Mouse (Mus musculus) embryo, embryonic 9.5 days (tissue): ENCODE results near the gene Itpripl2.

Experiments used
- DNase-seq: peaks from one replicate; pipeline ENCODE4 v3.0.0-alpha.2; 2017; ENCODE audit errors: extremely low spot score

Gene Itpripl2

GRCm38 (mm10) chr7:118491431-118492147 is at the start of gene Itpripl2:
Gene Itpripl2 (minus strand): TSS chr7:118491975.
- DNase-seq = peak; percentile 82

GRCm38 (mm10) chr7:118535076-118535475 is 43.3 kb upstream of the Itpripl2 start:
- no peak for DNase-seq

DNA sequence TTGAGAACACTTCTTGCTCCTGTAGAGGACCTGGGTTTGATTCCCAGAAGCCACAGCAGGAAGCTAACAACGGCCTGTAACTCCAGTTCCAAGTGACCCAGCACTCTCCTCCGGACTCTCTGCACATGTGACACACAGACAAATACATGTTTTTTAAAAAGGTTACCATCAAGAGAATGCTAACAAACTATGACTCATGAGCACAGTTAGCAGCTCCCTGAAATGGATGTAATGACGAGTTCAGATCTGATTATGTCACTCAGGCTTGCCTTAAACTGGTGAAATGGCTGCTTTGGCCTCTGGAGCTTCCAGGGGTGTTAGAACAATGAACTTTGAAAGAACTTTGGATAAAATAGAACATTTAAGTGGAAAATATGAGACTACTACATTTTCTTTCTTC is 42.6 kb upstream of the Itpripl2 start:
- no peak for DNase-seq

DNA sequence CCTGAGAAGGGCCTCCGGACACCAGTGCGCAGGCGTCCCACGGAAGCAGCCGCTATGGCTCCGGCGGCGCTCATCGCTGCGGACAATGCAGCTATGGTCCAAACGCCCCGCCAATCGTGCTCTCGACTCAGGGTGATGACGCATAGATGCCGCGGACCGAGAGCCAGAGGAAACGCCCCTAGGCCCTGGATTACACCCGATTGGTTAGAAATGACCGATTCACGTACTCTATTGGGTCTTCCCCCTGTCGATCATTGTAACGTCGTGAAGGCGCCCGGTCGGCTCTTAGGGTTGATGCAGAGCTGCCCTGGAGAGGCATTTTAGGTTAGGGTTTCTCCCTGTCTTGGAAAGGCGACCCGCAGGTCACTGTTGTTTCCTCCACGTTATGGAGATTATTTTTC is 41.4 kb upstream of the Itpripl2 start, which contains the start of gene Coq7:
Gene Coq7, minus strand, starts transcription at position 179 of the 401 bp plus-strand sequence.
- DNase-seq = peak; percentile 99

- DNase-seq = peak; percentile 98
Measured at GRCm38 (mm10) chr7:118532519-118533177, 40.9 kb upstream of the Itpripl2 start.

DNA sequence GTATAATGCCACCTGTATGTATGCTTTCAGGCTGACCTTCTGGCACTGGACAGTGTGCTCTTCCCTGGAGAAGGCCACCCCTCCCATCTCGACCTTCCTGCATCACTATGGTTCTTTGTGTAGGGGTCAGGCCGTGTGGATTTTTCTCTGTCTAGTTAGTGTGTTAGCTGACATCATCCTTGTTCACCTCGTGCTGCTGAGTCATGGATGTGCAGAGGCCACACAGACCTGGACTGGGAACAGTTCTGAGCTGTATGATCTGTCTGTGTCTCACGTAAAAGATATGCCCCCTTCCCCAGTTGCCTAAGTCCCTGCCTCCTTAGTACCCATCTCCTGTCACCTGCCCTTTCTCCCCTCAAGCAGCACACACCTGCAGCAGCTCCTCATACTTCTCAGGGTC is 35.2 kb upstream of the Itpripl2 start:
- DNase-seq = no peak

GRCm38 (mm10) chr7:118522077-118522476 is 30.3 kb upstream of the Itpripl2 start:
- DNase-seq = no peak

DNA sequence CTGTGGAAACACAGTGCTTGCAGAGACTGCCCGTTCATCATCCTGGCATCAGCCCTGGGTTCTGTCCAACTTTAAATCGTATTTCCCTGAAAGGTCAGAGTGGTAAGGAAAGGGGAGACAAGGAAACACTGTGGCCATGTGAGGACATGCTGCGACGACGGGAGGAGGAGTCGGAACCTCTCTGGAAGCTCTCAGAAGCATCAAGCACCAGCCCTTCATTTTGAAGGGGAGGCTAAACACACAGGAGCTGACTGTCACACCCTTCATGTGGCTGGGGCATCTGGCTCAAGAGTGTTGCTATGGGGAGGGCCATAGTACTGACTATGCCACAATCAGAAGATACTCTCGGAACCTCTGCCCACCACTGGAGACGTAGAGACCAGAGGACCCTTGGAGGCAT is 27.9 kb upstream of the Itpripl2 start:
- no peak for DNase-seq

DNA sequence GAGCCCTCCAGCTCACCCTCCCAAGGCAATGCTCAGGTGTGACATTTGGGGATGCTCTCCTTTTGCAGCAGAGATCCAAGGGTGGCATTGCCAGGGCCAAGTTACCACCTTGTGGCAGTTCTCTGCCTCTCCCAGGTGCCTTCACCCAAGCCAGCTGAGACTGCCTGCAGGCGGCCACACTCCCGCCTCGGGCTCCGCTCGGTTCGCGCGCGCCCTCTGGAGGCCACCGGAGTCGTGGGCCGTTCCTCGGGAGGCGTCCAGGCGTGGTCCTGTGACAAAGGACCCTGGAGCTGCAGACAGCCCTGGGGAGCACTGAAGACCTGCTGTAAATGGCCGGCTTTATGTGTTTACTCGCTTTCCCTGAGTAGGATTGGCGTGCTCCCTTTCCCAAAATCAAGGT is 26.9 kb upstream of the Itpripl2 start:
- DNase-seq = peak; percentile 82

GRCm38 (mm10) chr7:118517819-118518218 is 26.0 kb upstream of the Itpripl2 start:
- DNase-seq = peak; percentile 19

GRCm38 (mm10) chr7:118508556-118508955 is 16.8 kb upstream of the Itpripl2 start:
- no peak for DNase-seq

DNA sequence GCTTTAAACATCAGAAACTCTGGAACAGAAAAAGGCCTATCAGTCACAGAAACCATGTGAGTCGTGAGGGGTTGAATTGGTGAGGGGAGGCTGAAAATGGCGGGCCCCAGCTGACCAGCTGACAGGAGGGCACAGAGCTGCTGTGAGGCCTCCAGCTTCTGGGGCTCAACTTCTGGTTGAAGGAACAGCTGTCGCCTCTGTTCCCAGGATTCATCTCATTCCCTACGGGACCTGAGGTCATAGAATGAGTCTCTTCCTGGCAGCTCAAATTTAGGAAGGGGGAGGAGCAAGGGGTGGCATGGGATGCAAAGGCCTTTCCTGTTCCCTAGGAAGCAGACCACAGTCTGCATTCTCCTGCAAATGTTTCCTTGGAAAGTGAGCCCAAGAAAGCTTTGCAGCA is 12.1 kb upstream of the Itpripl2 start:
- DNase-seq = no peak

DNA sequence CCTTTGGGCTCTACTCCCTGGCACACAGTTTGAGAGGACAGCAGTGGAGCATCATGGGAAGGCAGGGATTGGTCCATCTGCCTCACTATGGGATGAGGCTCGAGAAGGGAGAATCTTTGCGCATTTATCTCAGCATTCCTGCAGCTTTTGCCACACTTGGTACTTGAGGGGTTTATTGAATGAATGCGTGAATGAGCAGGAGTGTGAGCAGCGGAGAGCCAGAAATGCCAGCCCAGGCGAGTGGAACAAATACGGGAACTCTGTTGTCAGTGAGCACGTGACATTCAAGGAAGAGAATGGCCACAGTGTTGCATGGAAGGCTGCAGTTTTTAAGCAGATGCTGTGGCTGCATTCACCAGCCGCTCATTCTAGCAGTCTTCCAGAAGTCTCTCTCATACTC is 10.6 kb upstream of the Itpripl2 start:
- DNase-seq = no peak

DNA sequence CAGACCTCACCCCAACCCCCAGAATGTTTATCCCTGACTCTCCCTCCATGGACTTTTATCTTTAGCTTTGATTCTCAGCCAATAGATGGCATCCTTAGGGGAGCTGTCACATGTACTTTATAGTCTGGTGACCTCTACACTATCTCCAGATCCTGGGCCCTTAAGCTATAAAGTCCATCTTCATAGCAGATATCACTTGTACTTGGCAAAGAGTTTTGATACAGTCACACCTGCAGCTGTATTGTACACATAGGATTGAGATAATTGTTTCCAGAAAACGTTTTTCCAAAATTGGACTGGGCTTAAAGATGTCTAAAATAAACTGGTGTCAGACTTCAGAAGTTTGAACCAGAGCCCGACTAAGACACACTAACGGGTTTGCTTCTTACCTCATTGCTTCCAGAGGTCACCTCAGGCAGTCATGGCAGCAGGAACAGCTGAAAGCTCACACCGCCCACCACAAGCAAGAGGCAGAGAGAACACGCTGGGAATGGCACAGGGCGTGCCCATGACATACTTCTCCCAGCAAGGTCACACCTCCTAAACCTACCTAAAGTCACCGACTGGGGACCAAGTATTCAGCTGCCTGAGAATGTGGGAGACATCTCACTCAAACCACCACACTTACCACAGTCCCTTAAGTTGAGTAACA is 8.1 kb upstream of the Itpripl2 start:
- no peak for DNase-seq

DNA sequence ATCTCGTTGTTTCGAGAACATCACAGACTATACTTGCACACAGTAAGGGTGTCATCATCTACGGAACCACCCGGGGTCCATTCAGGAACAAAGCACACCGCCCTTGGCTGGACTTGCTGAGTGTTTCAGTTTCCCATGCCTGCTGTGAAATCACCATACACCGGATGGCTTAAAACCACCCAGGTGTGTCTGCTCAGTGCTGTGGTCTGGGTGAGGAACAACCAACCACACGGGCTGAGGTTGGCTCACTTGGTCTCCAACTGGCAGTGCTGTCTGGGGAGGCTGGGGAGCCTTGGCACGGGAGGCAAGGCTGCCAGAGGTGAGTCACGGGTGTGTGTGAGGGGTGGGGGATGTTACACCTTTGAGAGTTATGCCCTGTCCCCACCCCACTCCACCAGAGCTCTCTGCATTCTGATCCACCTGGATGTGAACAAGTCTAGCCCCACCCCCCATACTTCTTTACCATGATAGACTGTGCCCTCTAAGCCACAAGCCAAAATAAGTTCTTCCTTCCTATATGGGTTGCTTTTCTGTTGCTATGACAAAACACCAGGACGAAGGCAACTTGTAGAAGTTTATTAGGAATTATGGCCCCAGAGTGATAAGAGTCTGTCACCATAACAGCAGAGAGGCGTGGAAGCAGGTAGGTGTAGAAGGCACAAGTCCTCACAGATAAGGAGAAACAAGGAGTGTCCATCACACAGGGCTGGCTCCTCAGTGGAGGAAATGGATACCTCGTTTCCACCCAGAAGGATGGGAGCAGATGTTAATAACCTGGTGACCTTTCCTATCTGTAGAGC is 7.4 kb upstream of the Itpripl2 start:
- DNase-seq = no peak

DNA sequence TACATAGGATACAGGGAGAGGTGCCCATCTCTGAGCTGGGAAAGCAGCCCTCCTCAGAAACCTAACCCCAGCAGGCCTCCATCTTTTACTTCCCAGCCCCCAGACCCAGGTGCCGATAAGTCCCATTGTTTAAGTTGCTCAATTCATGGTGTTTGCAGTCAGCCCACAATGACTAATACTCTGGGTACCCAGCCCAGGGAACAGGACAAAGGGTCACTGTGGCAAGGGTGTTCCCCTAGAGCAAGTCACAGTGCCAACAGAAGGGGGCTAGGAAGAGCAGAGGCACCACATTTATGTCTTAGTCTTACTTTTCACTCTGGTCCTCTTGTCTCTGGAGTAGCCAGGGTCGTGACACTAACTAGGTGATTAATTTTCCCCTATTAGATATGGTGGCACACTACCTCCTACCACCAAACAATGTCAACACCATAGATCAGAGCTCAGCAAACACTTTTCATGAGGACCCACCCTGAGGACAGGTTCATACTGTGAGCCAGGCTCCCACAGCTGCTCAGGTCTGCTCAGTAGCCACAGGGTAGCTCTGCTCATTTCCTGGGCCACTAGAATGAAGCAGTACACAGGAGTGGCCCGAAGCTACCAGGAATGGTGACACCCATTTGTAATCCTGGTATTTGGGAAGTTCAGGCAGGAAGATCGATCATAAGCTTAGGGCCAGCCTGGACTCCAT is 3.3 kb upstream of the Itpripl2 start:
- no peak for DNase-seq

DNA sequence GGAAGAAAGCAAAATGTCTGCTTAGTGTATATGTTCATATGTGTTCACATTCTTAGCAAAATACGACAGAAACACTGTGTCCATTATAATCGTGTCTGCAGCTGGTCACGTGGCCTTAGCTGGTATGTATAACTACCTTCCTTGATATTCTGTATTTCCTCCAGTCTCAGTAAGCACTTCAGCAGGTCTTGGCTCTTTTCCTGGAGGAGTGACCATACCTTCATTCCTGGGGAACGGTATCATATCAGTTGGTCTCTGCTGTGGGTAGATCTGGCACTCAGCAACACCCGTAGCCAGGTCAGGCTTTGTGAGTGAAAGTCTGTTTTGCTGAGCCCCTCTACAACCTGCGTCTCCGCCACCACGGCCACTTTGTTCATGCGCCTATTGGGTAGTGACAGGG is 2.1 kb upstream of the Itpripl2 start:
- DNase-seq = no peak

DNA sequence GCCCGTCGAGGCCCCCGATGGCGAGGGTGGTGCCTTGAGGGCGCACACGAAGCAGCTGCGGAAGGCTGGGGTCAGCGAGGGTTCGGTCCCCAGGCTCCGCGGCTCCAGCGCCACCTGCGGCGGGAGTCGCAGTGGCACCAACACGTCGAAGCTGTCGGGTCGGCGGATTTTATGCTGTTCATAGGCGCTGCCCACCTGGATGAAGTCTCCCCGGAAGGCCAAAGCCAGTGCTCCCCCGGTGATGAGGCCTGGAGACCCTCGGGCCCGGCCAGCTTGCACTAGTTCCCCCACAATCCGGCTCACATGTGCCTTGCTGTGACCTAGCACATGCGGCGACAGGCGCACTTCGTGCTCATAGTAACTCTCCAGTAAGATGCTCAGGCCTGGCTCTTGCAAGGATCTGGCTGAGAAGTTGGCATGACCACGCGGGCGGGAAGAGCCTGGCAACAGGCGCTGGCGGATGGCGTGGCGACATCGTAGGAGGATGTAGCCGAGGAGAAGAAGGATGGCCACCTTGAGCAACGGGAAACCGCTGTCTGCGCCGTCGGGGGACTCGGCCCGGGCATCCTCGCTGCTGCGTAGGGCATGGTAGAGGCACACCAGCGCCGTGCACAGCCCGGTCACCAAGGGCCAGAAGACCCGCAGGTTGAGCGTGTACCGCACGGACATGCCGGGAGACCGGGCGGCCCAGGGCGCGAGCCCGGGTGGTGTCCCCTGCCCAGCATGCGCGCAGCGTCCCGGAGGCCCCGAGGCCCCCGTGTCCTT is 927 bp downstream of the Itpripl2 start:
- peak; percentile 49 for DNase-seq

GRCm38 (mm10) chr7:118489706-118490665 is 1.8 kb downstream of the Itpripl2 start:
- DNase-seq = peak; percentile 14
